Mouse (Mus musculus): ENCODE results near the gene Leng8. TPM values are rescaled to one million over a fixed set of nuclear protein-coding genes. Genes with fewer than 3 reads are reported as not detected.

The Leng8 gene
- total RNA-seq, 2 experiments from 2014 or later, result 21.2 to 31.9 TPM

DNA sequence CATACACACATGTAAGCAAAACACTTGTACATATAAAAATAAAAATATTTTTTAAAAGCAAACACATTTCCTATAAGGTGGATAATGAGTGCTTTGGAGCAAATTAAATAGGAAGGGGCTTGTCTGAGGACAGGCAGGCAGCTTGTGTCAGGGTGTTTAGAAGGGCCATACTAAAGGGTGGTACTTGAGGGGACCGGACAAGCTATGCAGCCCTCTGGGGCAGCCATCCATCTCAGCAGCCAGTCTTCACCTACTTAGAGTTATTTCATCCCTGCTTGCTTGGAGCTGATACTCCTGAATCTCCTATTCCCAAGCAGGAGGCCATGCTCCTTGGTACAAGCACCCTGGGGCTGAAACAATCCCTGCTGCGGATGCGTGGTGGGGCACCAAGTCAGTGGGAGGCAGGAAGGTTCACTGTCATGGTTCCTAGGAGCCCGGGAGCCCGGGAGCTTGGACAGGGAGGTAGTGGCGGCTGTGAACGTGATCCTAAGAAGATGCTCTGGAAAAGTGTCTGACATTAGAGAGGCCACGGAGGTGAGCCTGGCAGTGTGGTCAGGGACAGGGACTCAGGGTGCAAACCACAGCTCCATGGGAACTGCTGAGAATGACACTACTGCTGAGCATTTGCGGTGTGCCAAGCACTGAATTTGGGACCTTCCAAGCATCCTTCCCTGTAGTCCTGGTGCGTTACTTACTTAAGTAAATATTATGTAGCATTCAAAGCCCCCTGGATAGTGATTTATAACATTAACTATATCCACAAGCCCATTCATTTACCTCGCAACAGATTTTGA lies 9.7 kb upstream of the Leng8 start:
- no peak for DNase-seq

DNA sequence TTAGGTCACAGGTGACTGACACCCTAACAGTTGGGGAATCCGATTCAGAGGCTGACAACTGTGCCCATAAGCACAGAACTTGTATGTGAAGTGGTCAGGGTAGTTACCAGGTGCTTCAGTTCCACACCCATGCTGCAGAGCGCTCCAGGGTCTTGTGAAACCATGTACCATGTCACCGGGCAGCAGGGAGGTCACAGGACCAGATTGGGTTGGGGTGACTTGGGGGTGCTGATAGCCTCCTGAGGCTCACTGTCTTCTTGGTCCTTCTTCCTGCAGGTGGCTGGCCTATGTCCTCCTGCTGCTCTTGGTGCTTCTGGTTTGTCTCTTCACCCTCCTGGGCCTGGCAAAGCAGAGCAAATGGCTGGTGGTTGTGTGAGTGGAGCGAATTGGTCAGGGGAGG lies 8.9 kb upstream of the Leng8 start:
- DNase-seq, result no peak

DNA sequence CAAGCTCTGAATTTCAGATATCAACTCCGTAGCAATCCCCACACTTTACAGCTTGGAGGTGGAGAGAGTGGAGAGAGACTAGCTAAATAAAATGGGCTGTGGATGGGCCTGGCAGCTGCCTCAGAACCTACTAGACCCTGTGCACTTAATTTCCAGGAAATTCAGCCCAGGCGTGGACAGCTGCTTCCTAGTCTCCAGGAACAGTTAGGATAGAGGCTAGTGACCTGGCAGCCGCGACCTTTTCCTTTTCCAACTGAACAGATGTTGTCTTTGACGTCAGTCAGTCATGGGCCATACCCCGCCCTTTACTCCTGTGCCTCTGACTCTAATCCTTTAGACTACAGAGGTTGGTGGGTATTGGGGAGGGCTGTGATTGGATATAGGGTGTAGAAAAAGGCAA lies 8.0 kb upstream of the Leng8 start:
- peak; percentile 77 to 85 for DNase-seq

- peak; percentile 73 to 90 for DNase-seq
Measured at GRCm38 (mm10) chr7:4130686-4131452, 6.0 kb upstream of the Leng8 start.

GRCm38 (mm10) chr7:4131964-4132363 lies 4.9 kb upstream of the Leng8 start:
- no peak for DNase-seq

DNA sequence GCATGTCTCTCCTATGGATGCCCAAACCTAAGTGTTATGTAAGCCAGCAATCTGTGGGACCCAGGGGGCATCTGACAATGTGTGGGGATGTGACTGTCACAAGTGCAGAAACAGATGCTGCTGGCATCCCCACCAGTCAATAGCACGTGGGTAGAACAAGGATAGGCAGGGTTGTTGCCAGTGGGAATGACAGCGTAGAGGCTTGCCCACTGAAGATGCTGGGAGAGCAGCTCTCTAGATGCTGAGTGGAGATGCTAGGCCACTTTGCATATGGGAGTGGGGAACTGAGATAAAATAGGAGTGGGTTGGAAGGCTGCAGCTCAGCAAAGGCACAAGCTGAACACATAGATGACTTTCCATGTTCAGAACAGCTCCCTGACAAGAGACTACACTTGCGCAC lies 4.3 kb upstream of the Leng8 start:
- DNase-seq, result no peak

DNA sequence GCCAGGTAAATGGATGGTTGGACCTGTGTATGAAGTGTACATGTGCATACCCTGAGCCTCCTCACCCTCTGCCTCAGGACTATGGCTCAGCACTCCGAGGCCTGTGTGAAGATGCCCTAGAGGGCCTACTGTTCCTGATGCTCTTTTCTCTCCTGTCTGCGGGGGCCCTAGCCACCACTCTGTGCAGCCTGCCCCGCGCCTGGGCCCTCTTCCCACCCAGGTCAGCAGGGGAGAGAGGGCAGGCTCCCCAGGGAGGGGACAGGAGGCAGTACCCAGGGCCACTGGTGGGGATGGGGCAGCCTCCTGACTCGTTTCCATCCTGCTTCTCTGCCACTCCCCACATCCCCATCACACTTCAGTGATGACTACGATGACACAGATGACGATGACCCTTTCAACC lies 3.8 kb upstream of the Leng8 start:
- no peak for DNase-seq

DNA sequence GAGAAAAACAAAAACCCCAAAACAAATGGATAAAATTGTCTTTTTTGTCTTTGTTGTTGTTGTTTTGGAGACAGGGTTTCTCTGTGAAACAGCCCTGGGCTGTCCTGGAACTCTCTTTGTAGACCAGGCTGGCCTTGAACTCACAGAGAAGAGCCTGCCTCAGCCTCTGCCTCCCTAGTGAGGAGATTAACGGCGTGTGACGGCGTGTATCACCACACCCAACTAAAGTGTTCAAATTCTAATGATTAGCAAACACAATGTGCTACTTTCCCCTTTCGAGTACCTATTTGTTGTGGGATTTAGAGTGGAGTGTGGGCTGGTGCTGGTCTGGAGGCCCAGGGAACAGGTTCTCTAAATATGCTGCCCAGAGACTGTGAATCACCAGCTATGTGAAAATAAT lies 1.9 kb upstream of the Leng8 start:
- DNase-seq, result no peak

GRCm38 (mm10) chr7:4136404-4136770 lies 452 bp upstream of the Leng8 start:
- no peak for DNase-seq

- DNase-seq, result no peak
Measured at GRCm38 (mm10) chr7:4137746-4138145, 907 bp downstream of the Leng8 start.

DNA sequence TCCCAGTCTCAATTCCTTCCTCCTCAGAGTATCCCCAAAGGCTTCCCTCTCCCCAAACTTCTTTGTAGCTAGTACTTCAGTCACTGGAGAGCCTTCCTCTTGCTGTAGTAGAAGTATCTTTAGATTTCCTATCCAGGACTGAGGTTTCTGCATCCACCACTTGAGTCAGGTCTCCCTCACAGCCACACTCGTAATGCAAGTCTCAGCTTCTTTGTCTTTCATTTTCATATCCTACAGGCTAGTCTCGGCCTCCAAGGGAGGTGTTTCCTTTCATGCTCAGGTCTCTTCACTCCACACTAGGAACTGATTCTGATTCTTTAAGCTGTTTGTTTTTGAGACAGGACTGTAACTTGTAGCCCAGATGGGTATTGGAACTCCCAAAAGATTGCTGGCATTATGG lies 1.3 kb downstream of the Leng8 start:
- DNase-seq, result no peak

GRCm38 (mm10) chr7:4138671-4139070 lies 1.8 kb downstream of the Leng8 start:
- no peak for DNase-seq

DNA sequence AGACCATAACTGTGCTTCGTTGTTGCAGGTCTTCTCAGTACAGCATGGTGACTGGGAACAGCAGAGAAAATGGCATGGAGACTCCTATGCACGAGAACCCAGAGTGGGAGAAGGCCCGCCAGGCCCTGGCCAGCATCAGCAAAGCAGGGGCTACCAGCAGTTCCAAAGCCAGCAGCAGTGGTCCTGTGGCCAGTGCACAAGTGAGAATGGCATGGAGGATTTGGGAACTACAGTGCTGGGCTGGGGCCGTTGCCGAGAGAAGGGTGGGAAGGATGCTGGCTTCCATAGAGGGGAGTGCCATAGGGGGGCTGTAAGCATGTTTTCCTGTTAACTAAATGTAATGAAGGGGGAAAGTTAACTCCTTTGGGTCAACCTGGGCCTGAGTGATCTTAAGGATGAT lies 2.6 kb downstream of the Leng8 start:
- no peak for DNase-seq

GRCm38 (mm10) chr7:4141648-4142325 lies 4.9 kb downstream of the Leng8 start:
- DNase-seq, result no peak

GRCm38 (mm10) chr7:4142796-4143445 lies 6.1 kb downstream of the Leng8 start:
- no peak for DNase-seq

GRCm38 (mm10) chr7:4143506-4143905 lies 6.7 kb downstream of the Leng8 start:
- DNase-seq, result no peak

DNA sequence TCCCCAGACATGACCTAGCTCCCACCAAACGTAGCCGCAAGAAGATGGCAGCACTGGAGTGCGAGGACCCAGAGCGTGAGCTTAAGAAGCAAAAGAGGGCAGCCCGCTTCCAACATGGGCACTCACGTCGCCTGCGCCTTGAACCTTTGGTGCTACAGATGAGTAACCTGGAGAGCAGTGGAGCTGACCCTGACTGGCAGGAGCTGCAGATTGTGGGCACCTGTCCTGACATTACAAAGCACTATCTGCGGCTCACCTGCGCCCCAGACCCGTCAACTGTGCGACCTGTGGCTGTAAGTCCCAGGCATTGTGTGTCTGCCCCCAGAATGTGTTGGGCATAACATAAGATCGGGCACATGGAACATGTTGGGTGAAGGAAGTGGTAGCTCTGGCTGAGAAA lies 7.2 kb downstream of the Leng8 start:
- no peak for DNase-seq

DNA sequence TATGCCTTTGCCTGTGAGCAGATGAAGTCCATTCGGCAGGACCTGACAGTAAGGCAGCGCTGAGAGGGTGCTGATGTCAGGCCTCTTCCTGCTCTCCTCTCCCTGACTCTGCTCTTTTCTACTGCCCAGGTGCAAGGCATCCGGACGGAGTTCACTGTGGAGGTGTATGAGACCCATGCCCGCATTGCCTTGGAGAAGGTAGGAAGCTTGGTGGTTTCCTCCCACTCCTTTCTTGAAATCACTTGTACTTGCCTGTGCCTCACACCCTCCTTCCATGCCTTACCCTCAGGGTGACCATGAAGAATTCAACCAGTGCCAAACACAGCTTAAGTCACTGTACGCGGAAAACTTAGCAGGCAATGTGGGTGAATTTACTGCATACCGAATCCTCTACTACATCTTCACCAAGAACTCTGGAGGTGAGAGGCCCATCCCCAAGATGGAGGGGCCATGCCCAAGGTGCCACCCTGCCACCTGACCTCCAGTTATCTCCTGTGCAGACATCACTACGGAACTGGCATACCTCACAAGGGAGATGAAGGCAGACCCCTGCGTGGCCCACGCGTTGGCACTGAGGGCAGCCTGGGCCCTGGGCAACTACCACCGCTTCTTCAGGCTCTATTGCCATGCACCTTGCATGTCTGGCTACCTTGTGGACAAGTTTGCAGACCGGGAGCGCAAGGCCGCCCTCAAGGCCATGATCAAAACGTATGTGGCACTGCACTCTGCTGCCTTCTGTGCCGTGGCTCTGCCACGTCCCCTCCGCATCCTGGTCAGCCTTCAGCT lies 8.1 kb downstream of the Leng8 start:
- DNase-seq, result no peak

DNA sequence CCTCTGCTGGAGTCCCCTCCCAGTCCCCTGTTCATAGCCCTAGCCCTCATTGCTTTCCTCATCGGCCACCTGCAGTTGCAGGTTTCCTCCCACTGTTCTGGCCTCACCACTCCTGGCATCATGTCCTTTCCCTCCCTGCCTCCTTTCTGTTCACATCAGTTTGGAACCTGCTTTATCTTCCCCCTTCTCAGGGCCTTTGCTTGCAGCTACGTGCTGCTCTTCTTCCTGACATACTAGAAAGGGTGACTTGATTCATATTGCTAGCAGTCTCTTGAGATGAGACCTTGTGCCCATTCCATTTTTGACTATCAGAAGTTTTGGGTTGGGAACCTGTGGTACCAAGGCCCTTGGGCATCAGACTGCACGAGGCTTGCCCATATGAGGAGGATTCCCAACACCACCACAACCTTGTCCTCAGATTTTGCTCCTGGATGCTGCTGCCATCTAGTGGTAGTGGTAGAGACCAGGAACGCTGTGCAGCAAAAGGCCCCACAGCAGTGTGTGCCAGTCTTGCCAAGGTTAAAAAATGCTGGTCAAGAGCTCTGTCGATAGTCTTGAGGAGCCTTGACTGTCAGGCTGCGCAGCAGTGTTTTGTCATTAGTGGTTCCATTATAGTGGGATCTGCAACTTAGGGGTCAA lies 8.8 kb downstream of the Leng8 start:
- DNase-seq, result peak; percentile 60 to 77

DNA sequence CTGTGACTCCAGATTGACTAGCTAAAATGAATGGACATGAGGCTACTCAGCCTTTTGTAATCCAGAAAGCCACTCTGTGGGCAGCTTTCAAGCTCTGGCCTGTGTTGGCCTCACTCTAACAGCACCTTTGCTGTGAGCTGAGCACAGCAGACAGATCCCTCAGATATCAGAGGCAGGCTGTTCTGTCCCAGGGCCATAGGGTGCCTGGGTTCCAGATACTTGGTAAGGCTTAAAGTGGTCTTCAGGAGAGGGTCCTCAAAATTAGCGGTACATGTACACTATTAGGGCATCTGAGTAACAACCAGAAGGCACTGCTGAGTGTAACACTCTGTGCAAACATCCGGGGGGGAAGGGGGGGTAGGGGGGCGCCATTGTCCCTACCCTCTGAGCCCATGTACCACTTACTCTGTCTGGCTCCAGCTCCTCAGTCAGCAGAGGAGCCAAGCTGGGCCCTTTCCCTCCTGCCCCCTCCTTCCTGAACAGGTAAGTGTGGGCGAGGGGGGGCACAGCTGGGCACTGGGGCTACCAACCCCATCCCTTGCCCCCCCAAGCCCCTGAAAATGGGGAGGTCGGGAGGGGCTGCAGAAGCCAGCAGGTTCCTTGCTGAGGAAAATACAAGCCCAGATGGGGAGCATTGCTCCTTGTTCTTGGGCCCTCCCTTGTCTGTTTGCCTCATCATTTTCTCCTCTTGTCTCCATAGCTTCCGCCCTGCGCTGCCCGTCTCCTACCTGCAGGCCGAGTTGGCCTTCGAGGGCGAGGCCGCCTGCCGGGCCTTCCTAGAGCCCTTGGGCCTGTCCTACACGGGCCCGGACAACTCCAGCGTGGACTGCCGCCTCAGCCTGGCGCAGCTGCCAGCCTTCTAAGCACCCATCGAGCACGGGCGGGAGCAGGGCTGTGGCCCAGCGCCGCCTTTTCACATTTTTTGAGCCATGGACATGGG lies 9.7 kb downstream of the Leng8 start:
- DNase-seq, result no peak
